Mouse (Mus musculus) cerebellum, adult 11-12 months (tissue): ENCODE measurements at regions not wholly inside any gene's neighbourhood (a gene's known extent, or its start where the extent isn't known, plus 50 kb on each side); places are given as distances from the start of the nearest gene placed in this dataset.

Experiments used
- DNase-seq: peaks from one replicate; pipeline ENCODE4 v3.0.0; 2022

- DNase-seq: no peak
These were observed 305.8 kb downstream of the Isl1 start for GRCm38 (mm10) chr13:116003733-116004132.

- DNase-seq: peak; percentile 3
These were observed 307.0 kb downstream of the Isl1 start for GRCm38 (mm10) chr13:116002391-116002899.

GRCm38 (mm10) chr13:115990591-115990990 lies 318.9 kb downstream of the Isl1 start:
- no peak for DNase-seq

GRCm38 (mm10) chr13:115989091-115989490 lies 320.4 kb downstream of the Isl1 start:
- DNase-seq: no peak

GRCm38 (mm10) chr13:115986282-115986681 lies 323.2 kb downstream of the Isl1 start:
- no peak for DNase-seq

- no peak for DNase-seq
These were observed 323.8 kb downstream of the Isl1 start for GRCm38 (mm10) chr13:115985715-115986114.

- no peak for DNase-seq
These were observed 331.6 kb downstream of the Isl1 start for GRCm38 (mm10) chr13:115977890-115978203.

GRCm38 (mm10) chr13:115977118-115977889 lies 332.2 kb downstream of the Isl1 start:
- DNase-seq: no peak
